ENCODE assay signal across 8 mouse cellular contexts in genomic region chr11:116004840-116005700, GRCm38 (mm10). TPM values are rescaled to one million over a fixed set of nuclear protein-coding genes. Genes with fewer than 3 reads are reported as not detected.
DNase-seq lines count a peak whose midpoint lies in the region; ATAC-seq and TF ChIP-seq lines count a peak whose summit lies in the region.

No protein-coding gene starts in this region.

- peak; percentile 47 for DNase-seq in cerebellum, adult 11 months
- no peak for DNase-seq in cerebellum, adult 9-10 months
- DNase-seq in embryo, embryonic 10.5 days (ENCODE audit: low spot score) = peak; percentile 83
- peak; percentile 85 for DNase-seq in gastrocnemius, postnatal 25 days
- peak; percentile 75 for DNase-seq in limb, embryonic 14.5 days (ENCODE audit: low spot score)
- peak; percentile 79 for DNase-seq in midbrain, embryonic 14.5 days
- DNase-seq in spleen, postnatal 10 days (ENCODE audit: low spot score in 2 of 2) = peak; percentile 36 to 78

- no peaks in the 10 kb centered on the region; the same call in 1 of the 2 replicates for H3K9me3 ChIP-seq in limb, embryonic 14.5 days (ENCODE audit: control insufficient read depth, low read length)
- no peaks in the 10 kb centered on the region for H3K9me3 ChIP-seq in midbrain, embryonic 14.5 days (ENCODE audit: control insufficient read depth, low read length)

- ATAC-seq in inflammation-experienced regulatory T-cells, adult 6 months = peak; percentile 41
- ATAC-seq in limb, embryonic 14.5 days (ENCODE audit: low FRiP score, low read depth) = peak; percentile 64
- peak; percentile 31 for ATAC-seq in midbrain, embryonic 14.5 days (ENCODE audit: low FRiP score, low TSS enrichment)

- 6% methylated on average over 51 of the region's 54 CpGs for WGBS in limb, embryonic 14.5 days
- WGBS in midbrain, embryonic 14.5 days = 6% methylated on average over 54 of the region's 54 CpGs

- peaks cover 8% of the 10 kb centered on the region; the same call in 1 of the 2 replicates for H3K4me1 ChIP-seq in limb, embryonic 14.5 days (ENCODE audit: control insufficient read depth, insufficient read depth, low read length)
- peaks cover 18% of the 10 kb centered on the region for H3K4me1 ChIP-seq in midbrain, embryonic 14.5 days (ENCODE audit: control insufficient read depth, insufficient read depth, low read length)

- peak overlapping the region; percentile 62 for H3K9ac ChIP-seq in limb, embryonic 14.5 days (ENCODE audit: low read depth, low read length, severe bottlenecking)
- H3K9ac ChIP-seq in midbrain, embryonic 14.5 days (replicated peaks; ENCODE audit: low read length) = peak overlapping the region; percentile 34; the same call in 1 of the 2 replicates

- 0 out of 2 replicates have a peak, but pooled peaks have one; percentile 22 for TF ChIP-seq POLR2A in limb, embryonic 14.5 days (IDR thresholded peaks at IDR 0.05; ENCODE audit: borderline replicate concordance, extremely low read depth, insufficient read depth, insufficient read length)

- H3K27me3 ChIP-seq in limb, embryonic 14.5 days (ENCODE audit: control insufficient read depth, insufficient read depth, low read length) = no peaks in the 10 kb centered on the region
- H3K27me3 ChIP-seq in midbrain, embryonic 14.5 days (ENCODE audit: control insufficient read depth, insufficient read depth, low read length) = no peaks in the 10 kb centered on the region

- peaks cover 29% of the 10 kb centered on the region for H3K36me3 ChIP-seq in limb, embryonic 14.5 days (ENCODE audit: control insufficient read depth, insufficient read depth, low read length)
- no peaks in the 10 kb centered on the region for H3K36me3 ChIP-seq in midbrain, embryonic 14.5 days (ENCODE audit: control insufficient read depth, insufficient read depth, low read length)

- peak overlapping the region; percentile 69 for H3K4me2 ChIP-seq in limb, embryonic 14.5 days (replicated peaks; ENCODE audit: low read depth, low read length, severe bottlenecking)
- H3K4me2 ChIP-seq in midbrain, embryonic 14.5 days (ENCODE audit: low read length) = peak overlapping the region; percentile 62

- peak overlapping the region; percentile 45 for H3K27ac ChIP-seq in limb, embryonic 14.5 days (replicated peaks; ENCODE audit: low read depth, low read length)
- no peak overlapping the region for H3K27ac ChIP-seq in midbrain, embryonic 14.5 days (replicated peaks; ENCODE audit: low read depth, low read length)

- H3K4me3 ChIP-seq in limb, embryonic 14.5 days (replicated peaks; ENCODE audit: low read length) = peak overlapping the region; percentile 38
- peak overlapping the region; percentile 27 for H3K4me3 ChIP-seq in midbrain, embryonic 14.5 days (replicated peaks; ENCODE audit: low read depth, low read length)

RNA-seq across cellular contexts. Expression of gene Galk1, which starts 7.4 kb away (rescaled TPM):
- total RNA-seq in gastrocnemius, postnatal 25 days (2021) = 1 to 10 TPM; 3.6 to 4.3 TPM
- polyA plus RNA-seq in inflammation-experienced regulatory T-cells, adult 6 months (2017; shearing (Covaris generic)) = 10 to 100 TPM; 14.4 to 20.1 (median 15.9) TPM
- 115 and 139 TPM in 2 replicates for polyA plus RNA-seq in limb, embryonic 14.5 days (2012; rRNA removed)
- polyA plus RNA-seq in limb, embryonic 14.5 days (2014; fragmentation: Nextera tagmentation; extraction: Ambion mirVana) = 162 and 164 TPM in 2 replicates
- polyA plus RNA-seq in midbrain, embryonic 14.5 days (2014; fragmentation: Nextera tagmentation; extraction: Ambion mirVana) = 32.5 and 39.3 TPM in 2 replicates

RNA-seq across cellular contexts. Expression of gene H3f3b, which starts 22.7 kb away (rescaled TPM):
- total RNA-seq in gastrocnemius, postnatal 25 days (2021) = 10 to 100 TPM; 65.8 to 68.4 TPM
- polyA plus RNA-seq in inflammation-experienced regulatory T-cells, adult 6 months (2017; shearing (Covaris generic)) = 1,000 to 10,000 TPM; 1,545 to 2,086 (median 2,075) TPM
- 871 and 951 TPM in 2 replicates for polyA plus RNA-seq in limb, embryonic 14.5 days (2012; rRNA removed)
- polyA plus RNA-seq in limb, embryonic 14.5 days (2014; fragmentation: Nextera tagmentation; extraction: Ambion mirVana) = 1,919 and 2,014 TPM in 2 replicates
- 2,683 and 2,948 TPM in 2 replicates for polyA plus RNA-seq in midbrain, embryonic 14.5 days (2014; fragmentation: Nextera tagmentation; extraction: Ambion mirVana)

RNA-seq across cellular contexts. Expression of gene Unk, which starts 25.1 kb away (rescaled TPM):
- total RNA-seq in gastrocnemius, postnatal 25 days (2021) = 1 to 10 TPM; 6.1 to 6.6 TPM
- polyA plus RNA-seq in inflammation-experienced regulatory T-cells, adult 6 months (2017; shearing (Covaris generic)) = 10 to 100 TPM; 10.1 to 14.6 (median 12.7) TPM
- polyA plus RNA-seq in limb, embryonic 14.5 days (2012; rRNA removed) = 80.3 and 99.4 TPM in 2 replicates
- 33.1 and 39.2 TPM in 2 replicates for polyA plus RNA-seq in limb, embryonic 14.5 days (2014; fragmentation: Nextera tagmentation; extraction: Ambion mirVana)
- 26.5 and 33.0 TPM in 2 replicates for polyA plus RNA-seq in midbrain, embryonic 14.5 days (2014; fragmentation: Nextera tagmentation; extraction: Ambion mirVana)

RNA-seq across cellular contexts. Expression of gene Itgb4, which starts 30.6 kb away (rescaled TPM):
- total RNA-seq in gastrocnemius, postnatal 25 days (2021) = 1 to 10 TPM; 4.2 to 4.5 TPM
- polyA plus RNA-seq in inflammation-experienced regulatory T-cells, adult 6 months (2017; shearing (Covaris generic)) = not detected
- polyA plus RNA-seq in limb, embryonic 14.5 days (2012; rRNA removed) = 11.3 and 11.6 TPM in 2 replicates
- 12.5 TPM in 2 replicates for polyA plus RNA-seq in limb, embryonic 14.5 days (2014; fragmentation: Nextera tagmentation; extraction: Ambion mirVana)
- 0.43 and 0.68 TPM in 2 replicates for polyA plus RNA-seq in midbrain, embryonic 14.5 days (2014; fragmentation: Nextera tagmentation; extraction: Ambion mirVana)
